Mouse (Mus musculus): Measurements from ENCODE around the gene Tnrc6a. TPM values are rescaled to one million over a fixed set of nuclear protein-coding genes. Genes with fewer than 3 reads are reported as not detected.
A peak's percentile ranks its signal among the peaks of the same experiment; 100 is the strongest.

The Tnrc6a gene
- polyA plus RNA-seq, 1 experiment from 2014 or later, result 57.7 TPM

- H3K27ac ChIP-seq, result no peak overlapping the region
- no peaks in the 10 kb centered on the region for H3K36me3 ChIP-seq (replicated peaks)
- H3K4me2 ChIP-seq, result no peak overlapping the region
- no peaks in the 10 kb centered on the region for H3K9me3 ChIP-seq
- H3K27me3 ChIP-seq (replicated peaks), result no peaks in the 10 kb centered on the region
- no peak overlapping the region for H3K9ac ChIP-seq
- no peak overlapping the region for H3K4me3 ChIP-seq
- 0 out of 2 replicates have a peak, but pooled peaks cover 3% of the 10 kb centered on the region for H3K4me1 ChIP-seq
- WGBS, result 79% methylated on average over 13 of the region's 13 CpGs
- no peak for ATAC-seq (replicated peaks)
Measured at GRCm38 (mm10) chr7:123219781-123220632, 96.3 kb downstream of the Tnrc6a start.

GRCm38 (mm10) chr7:123220633-123220942 is 96.9 kb downstream of the Tnrc6a start:
- WGBS, result 79% methylated on average over 2 of the region's 2 CpGs
- no peaks in the 10 kb centered on the region for H3K36me3 ChIP-seq (replicated peaks)
- H3K27ac ChIP-seq, result no peak overlapping the region
- no peak overlapping the region for H3K4me2 ChIP-seq
- 0 out of 2 replicates have a peak, but pooled peaks cover 3% of the 10 kb centered on the region for H3K4me1 ChIP-seq
- no peaks in the 10 kb centered on the region for H3K27me3 ChIP-seq (replicated peaks)
- ATAC-seq (replicated peaks), result no peak
- no peaks in the 10 kb centered on the region for H3K9me3 ChIP-seq
- no peak overlapping the region for H3K4me3 ChIP-seq
- H3K9ac ChIP-seq, result no peak overlapping the region

- ATAC-seq (replicated peaks), result no peak
- Histone ChIP-seq H3K4me3 (no peak overlapping the region), H3K27me3 (replicated peaks) (no peaks in the 10 kb centered on the region), H3K4me1 (no peaks in the 10 kb centered on the region), H3K4me2 (no peak overlapping the region), H3K36me3 (replicated peaks) (no peaks in the 10 kb centered on the region), H3K27ac (no peak overlapping the region), H3K9me3 (no peaks in the 10 kb centered on the region), H3K9ac (no peak overlapping the region)
- WGBS, result 77% methylated on average over 9 of the region's 9 CpGs
Measured at GRCm38 (mm10) chr7:123224076-123224475, 100.4 kb downstream of the Tnrc6a start.

- Histone ChIP-seq H3K9ac (no peak overlapping the region), H3K4me2 (no peak overlapping the region), H3K27ac (no peak overlapping the region), H3K27me3 (replicated peaks) (no peaks in the 10 kb centered on the region), H3K4me1 (no peaks in the 10 kb centered on the region), H3K9me3 (no peaks in the 10 kb centered on the region), H3K36me3 (replicated peaks) (no peaks in the 10 kb centered on the region), H3K4me3 (no peak overlapping the region)
- no peak for ATAC-seq (replicated peaks)
- 90% methylated on average over 4 of the region's 4 CpGs for WGBS
Measured at GRCm38 (mm10) chr7:123225159-123225558, 101.5 kb downstream of the Tnrc6a start.

GRCm38 (mm10) chr7:123235449-123235848 is 111.8 kb downstream of the Tnrc6a start:
- no peak overlapping the region for H3K4me2 ChIP-seq
- no peak overlapping the region for H3K4me3 ChIP-seq
- no peaks in the 10 kb centered on the region for H3K9me3 ChIP-seq
- no peak overlapping the region for H3K27ac ChIP-seq
- peaks cover 12% of the 10 kb centered on the region; the same call in 1 of the 2 replicates for H3K4me1 ChIP-seq
- no peaks in the 10 kb centered on the region for H3K36me3 ChIP-seq (replicated peaks)
- H3K27me3 ChIP-seq (replicated peaks), result no peaks in the 10 kb centered on the region
- H3K9ac ChIP-seq, result no peak overlapping the region
- ATAC-seq (replicated peaks), result no peak
- 25% methylated on average over 4 of the region's 4 CpGs for WGBS

GRCm38 (mm10) chr7:123238621-123239020 is 114.9 kb downstream of the Tnrc6a start:
- Histone ChIP-seq H3K36me3 (replicated peaks) (no peaks in the 10 kb centered on the region), H3K4me2 (no peak overlapping the region), H3K9ac (no peak overlapping the region), H3K4me3 (no peak overlapping the region), H3K27me3 (replicated peaks) (no peaks in the 10 kb centered on the region), H3K27ac (peak overlapping the region; percentile 23; the same call in 1 of the 2 replicates), H3K4me1 (peaks cover 12% of the 10 kb centered on the region; the same call in 1 of the 2 replicates), H3K9me3 (no peaks in the 10 kb centered on the region)
- 40% methylated on average over 4 of the region's 4 CpGs for WGBS
- peak; percentile 94 for ATAC-seq (replicated peaks)

- ATAC-seq (replicated peaks), result no peak
- WGBS, result 73% methylated on average over 6 of the region's 6 CpGs
- no peak overlapping the region for H3K27ac ChIP-seq
Measured at GRCm38 (mm10) chr7:123240064-123240463, 116.4 kb downstream of the Tnrc6a start.

GRCm38 (mm10) chr7:123242241-123242640 is 118.6 kb downstream of the Tnrc6a start:
- Histone ChIP-seq H3K9ac (no peak overlapping the region), H3K36me3 (replicated peaks) (no peaks in the 10 kb centered on the region), H3K9me3 (no peaks in the 10 kb centered on the region), H3K4me3 (no peak overlapping the region), H3K27ac (no peak overlapping the region), H3K27me3 (replicated peaks) (no peaks in the 10 kb centered on the region), H3K4me1 (peaks cover 12% of the 10 kb centered on the region; the same call in 1 of the 2 replicates), H3K4me2 (no peak overlapping the region)
- ATAC-seq (replicated peaks), result no peak
- WGBS, result 96% methylated on average over 7 of the region's 7 CpGs

More at GRCm38 (mm10) chr7:123240064-123240463, 116.4 kb downstream of the Tnrc6a start:
- Histone ChIP-seq H3K4me2 (no peak overlapping the region), H3K9ac (no peak overlapping the region), H3K9me3 (no peaks in the 10 kb centered on the region), H3K4me3 (no peak overlapping the region), H3K36me3 (replicated peaks) (no peaks in the 10 kb centered on the region), H3K4me1 (peaks cover 12% of the 10 kb centered on the region; the same call in 1 of the 2 replicates), H3K27me3 (replicated peaks) (no peaks in the 10 kb centered on the region)

- no peaks in the 10 kb centered on the region for H3K9me3 ChIP-seq
- no peak overlapping the region for H3K4me2 ChIP-seq
- H3K36me3 ChIP-seq (replicated peaks), result no peaks in the 10 kb centered on the region
- no peaks in the 10 kb centered on the region for H3K27me3 ChIP-seq (replicated peaks)
- WGBS, result 89% methylated on average over 1 of the region's 1 CpGs
- H3K4me3 ChIP-seq, result no peak overlapping the region
- H3K4me1 ChIP-seq, result no peaks in the 10 kb centered on the region
- no peak for ATAC-seq (replicated peaks)
- H3K27ac ChIP-seq, result no peak overlapping the region
- no peak overlapping the region for H3K9ac ChIP-seq
Measured at GRCm38 (mm10) chr7:123244833-123245232, 121.1 kb downstream of the Tnrc6a start.

Other genes starting within 250 kb of the Tnrc6a start
- gene Rbbp6, start 158.2 kb upstream of the Tnrc6a start, polyA plus RNA-seq (2015; fragmentation: Nextera tagmentation; extraction: Ambion mirVana), result 28.1 and 28.2 TPM in 2 replicates
- 0.29 and 0.34 TPM in 2 replicates for gene Slc5a11, start 90.9 kb downstream of the Tnrc6a start, polyA plus RNA-seq (2015; fragmentation: Nextera tagmentation; extraction: Ambion mirVana)
- gene Lcmt1, start 245.9 kb downstream of the Tnrc6a start, polyA plus RNA-seq (2015; fragmentation: Nextera tagmentation; extraction: Ambion mirVana), result 101 and 103 TPM in 2 replicates
- 8.9 and 10.6 TPM in 2 replicates for gene Arhgap17, start 246.0 kb downstream of the Tnrc6a start, polyA plus RNA-seq (2015; fragmentation: Nextera tagmentation; extraction: Ambion mirVana)